In the genomic region with DNA sequence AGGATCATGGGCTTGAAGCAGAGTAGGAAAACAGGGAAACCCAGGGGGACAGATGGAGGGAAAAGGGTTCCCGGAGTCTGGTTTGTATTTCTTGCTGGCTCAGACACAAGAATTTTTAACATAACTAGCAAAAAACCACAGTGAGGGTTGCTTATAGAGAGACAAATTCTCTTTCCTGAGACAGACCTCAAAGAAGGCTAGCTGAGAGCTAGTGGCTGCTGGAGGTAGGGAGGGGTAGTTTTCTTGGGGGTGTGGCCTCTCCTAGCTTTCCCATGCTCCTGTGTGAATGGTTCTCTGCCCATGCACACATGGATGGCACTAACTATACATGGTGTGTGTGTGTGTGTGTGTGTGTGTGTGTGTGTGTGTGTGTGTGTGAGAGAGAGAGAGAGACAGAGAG, we compare ENCODE assay signal across 12 mouse cellular contexts.
A peak's percentile ranks its signal among the peaks of the same experiment; 100 is the strongest.
DNase-seq lines count a peak whose midpoint lies in the region; ATAC-seq lines count a peak whose summit lies in the region.
"Had no signal": no experiment of that assay in that cellular context is flagged by ENCODE, and none has a peak within 500 bp of the region (broad histone marks: within the 10 kb centered on the region; RNA-seq: fewer than 3 reads in every experiment).

No protein-coding gene starts in this region.

- no peaks in the 10 kb centered on the region for H3K9me3 ChIP-seq in forebrain, embryonic 12.5 days
- H3K9me3 ChIP-seq in forebrain, embryonic 11.5 days (ENCODE audit: control insufficient read depth, low read length), result no peaks in the 10 kb centered on the region
- no peaks in the 10 kb centered on the region for H3K9me3 ChIP-seq in midbrain, embryonic 12.5 days
- no peaks in the 10 kb centered on the region for H3K9me3 ChIP-seq in midbrain, embryonic 13.5 days
- H3K9me3 ChIP-seq in intestine, embryonic 16.5 days (ENCODE audit: control insufficient read depth, low read length), result no peaks in the 10 kb centered on the region
- no peaks in the 10 kb centered on the region for H3K9me3 ChIP-seq in stomach, embryonic 15.5 days

- H3K4me3 ChIP-seq in forebrain, embryonic 12.5 days (replicated peaks), result no peak overlapping the region
- H3K4me3 ChIP-seq in forebrain, embryonic 11.5 days (ENCODE audit: low read depth, low read length), result no peak overlapping the region
- H3K4me3 ChIP-seq in midbrain, embryonic 12.5 days, result no peak overlapping the region
- no peak overlapping the region for H3K4me3 ChIP-seq in midbrain, embryonic 13.5 days (replicated peaks)
- H3K4me3 ChIP-seq in intestine, embryonic 16.5 days (ENCODE audit: low read length), result no peak overlapping the region
- no peak overlapping the region for H3K4me3 ChIP-seq in stomach, embryonic 15.5 days (replicated peaks)

- 83% methylated on average over 1 of the region's 1 CpGs for WGBS in forebrain, embryonic 12.5 days
- 95% methylated on average over 1 of the region's 1 CpGs for WGBS in forebrain, embryonic 11.5 days
- WGBS in midbrain, embryonic 12.5 days, result 85% methylated on average over 1 of the region's 1 CpGs
- WGBS in midbrain, embryonic 13.5 days, result 74% methylated on average over 1 of the region's 1 CpGs
- WGBS in intestine, embryonic 16.5 days, result 37% methylated on average over 1 of the region's 1 CpGs
- 46% methylated on average over 1 of the region's 1 CpGs for WGBS in stomach, embryonic 15.5 days

- ATAC-seq in forebrain, embryonic 12.5 days (ENCODE audit: low FRiP score), result no peak
- no peak for ATAC-seq in forebrain, embryonic 11.5 days (replicated peaks; ENCODE audit: low FRiP score)
- no peak for ATAC-seq in midbrain, embryonic 12.5 days (ENCODE audit: low FRiP score, low read depth)
- ATAC-seq in midbrain, embryonic 13.5 days, result no peak
- peak; percentile 50; the same call in 1 of the 2 replicates for ATAC-seq in intestine, embryonic 16.5 days
- no peak for ATAC-seq in stomach, embryonic 15.5 days (ENCODE audit: insufficient read depth, low FRiP score, low read depth)
- ATAC-seq in erythroid progenitor cell, adult 5-6 weeks (replicated peaks; ENCODE audit: low FRiP score, poor library complexity, severe bottlenecking), result no peak
- ATAC-seq: liver, postnatal 0 days had no signal

- no peak for DNase-seq in forebrain, embryonic 11.5 days (ENCODE audit: low spot score)
- DNase-seq in kidney, postnatal 10 days, result no peak
- DNase-seq: cerebellum, adult 11 months; heart, postnatal 36 days; liver, postnatal 0 days had no signal

- H3K27me3 ChIP-seq in forebrain, embryonic 12.5 days, result no peaks in the 10 kb centered on the region
- no peaks in the 10 kb centered on the region for H3K27me3 ChIP-seq in forebrain, embryonic 11.5 days (ENCODE audit: control insufficient read depth, insufficient read depth, low read length)
- H3K27me3 ChIP-seq in midbrain, embryonic 12.5 days, result no peaks in the 10 kb centered on the region
- H3K27me3 ChIP-seq in midbrain, embryonic 13.5 days, result no peaks in the 10 kb centered on the region
- H3K27me3 ChIP-seq in intestine, embryonic 16.5 days (replicated peaks; ENCODE audit: control insufficient read depth, insufficient read depth, low read length), result no peaks in the 10 kb centered on the region
- no peaks in the 10 kb centered on the region for H3K27me3 ChIP-seq in stomach, embryonic 15.5 days (replicated peaks)

- H3K4me2 ChIP-seq in forebrain, embryonic 12.5 days, result no peak overlapping the region
- no peak overlapping the region for H3K4me2 ChIP-seq in forebrain, embryonic 11.5 days (ENCODE audit: low read depth, low read length, severe bottlenecking)
- H3K4me2 ChIP-seq in midbrain, embryonic 12.5 days (replicated peaks), result no peak overlapping the region
- no peak overlapping the region for H3K4me2 ChIP-seq in midbrain, embryonic 13.5 days (replicated peaks)
- no peak overlapping the region for H3K4me2 ChIP-seq in intestine, embryonic 16.5 days (ENCODE audit: low read depth, low read length)
- no peak overlapping the region for H3K4me2 ChIP-seq in stomach, embryonic 15.5 days

- H3K9ac ChIP-seq in forebrain, embryonic 12.5 days, result no peak overlapping the region
- no peak overlapping the region for H3K9ac ChIP-seq in forebrain, embryonic 11.5 days (ENCODE audit: low read length)
- no peak overlapping the region for H3K9ac ChIP-seq in midbrain, embryonic 12.5 days (replicated peaks)
- no peak overlapping the region for H3K9ac ChIP-seq in midbrain, embryonic 13.5 days (replicated peaks)
- H3K9ac ChIP-seq in intestine, embryonic 16.5 days (ENCODE audit: low read depth, low read length), result no peak overlapping the region
- no peak overlapping the region for H3K9ac ChIP-seq in stomach, embryonic 15.5 days
- H3K9ac ChIP-seq: liver, postnatal 0 days had no signal

- peak overlapping the region; percentile 66 for H3K27ac ChIP-seq in forebrain, embryonic 12.5 days
- H3K27ac ChIP-seq in forebrain, embryonic 11.5 days (ENCODE audit: low read depth, low read length), result no peak overlapping the region
- 0 out of 2 replicates have a peak overlapping the region, but pooled peaks have one; percentile 39 for H3K27ac ChIP-seq in midbrain, embryonic 12.5 days (replicated peaks)
- H3K27ac ChIP-seq in midbrain, embryonic 13.5 days, result no peak overlapping the region
- peak overlapping the region; percentile 45; the same call in 1 of the 2 replicates for H3K27ac ChIP-seq in intestine, embryonic 16.5 days (ENCODE audit: low read length)
- peak overlapping the region; percentile 60 for H3K27ac ChIP-seq in stomach, embryonic 15.5 days
- H3K27ac ChIP-seq: kidney, postnatal 0 days had no signal

- H3K4me1 ChIP-seq in forebrain, embryonic 12.5 days, result no peaks in the 10 kb centered on the region
- no peaks in the 10 kb centered on the region for H3K4me1 ChIP-seq in forebrain, embryonic 11.5 days (replicated peaks; ENCODE audit: control insufficient read depth, insufficient read depth, low read length)
- H3K4me1 ChIP-seq in midbrain, embryonic 12.5 days, result no peaks in the 10 kb centered on the region
- H3K4me1 ChIP-seq in midbrain, embryonic 13.5 days (replicated peaks), result peaks cover 10% of the 10 kb centered on the region
- peaks cover 3% of the 10 kb centered on the region; the same call in 1 of the 2 replicates for H3K4me1 ChIP-seq in intestine, embryonic 16.5 days (ENCODE audit: control insufficient read depth, insufficient read depth, low read length)
- H3K4me1 ChIP-seq in stomach, embryonic 15.5 days, result 0 out of 2 replicates have a peak, but pooled peaks cover 6% of the 10 kb centered on the region

- peaks cover 84% of the 10 kb centered on the region for H3K36me3 ChIP-seq in forebrain, embryonic 12.5 days (replicated peaks)
- no peaks in the 10 kb centered on the region for H3K36me3 ChIP-seq in forebrain, embryonic 11.5 days (ENCODE audit: control insufficient read depth, insufficient read depth, low read length)
- peaks cover 63% of the 10 kb centered on the region for H3K36me3 ChIP-seq in midbrain, embryonic 12.5 days
- peaks cover 85% of the 10 kb centered on the region for H3K36me3 ChIP-seq in midbrain, embryonic 13.5 days
- peaks cover 6% of the 10 kb centered on the region for H3K36me3 ChIP-seq in intestine, embryonic 16.5 days (ENCODE audit: control insufficient read depth, insufficient read depth, low read length)
- peaks cover 27% of the 10 kb centered on the region for H3K36me3 ChIP-seq in stomach, embryonic 15.5 days

Comparison
In these comparisons a context has a peak if more than half of its experiments do, and no peak if none do; other contexts are left out.
1. H3K27ac ChIP-seq: peak in forebrain, embryonic 12.5 days (single experiment), midbrain, embryonic 12.5 days (single experiment), intestine, embryonic 16.5 days (single experiment) and stomach, embryonic 15.5 days (single experiment); none in forebrain, embryonic 11.5 days (single experiment) and midbrain, embryonic 13.5 days (single experiment).